Mouse (Mus musculus) midbrain, embryonic 10.5 days (tissue): ENCODE results near the gene Snx21. TPM values are rescaled to one million over a fixed set of nuclear protein-coding genes. Genes with fewer than 3 reads are reported as not detected.

Experiments used
- DNase-seq: peaks from one replicate; pipeline ENCODE4 v3.0.0-alpha.2; 2017; ENCODE audit warnings: low spot score
- H3K27ac ChIP-seq: fragments of 300-500 bp; sonication (generic); replicated peaks from 2 replicates; pipeline ENCODE4 v1.5.1; 2016; ENCODE audit warnings: mild to moderate bottlenecking
- H3K27me3 ChIP-seq: fragments of 300-500 bp; sonication (generic); 2 replicates; pipeline ENCODE4 v1.6.1; 2016; ENCODE audit warnings: low read depth, mild to moderate bottlenecking; ENCODE audit not compliant: poor library complexity, severe bottlenecking
- H3K36me3 ChIP-seq: fragments of 300-500 bp; sonication (generic); 2 replicates; pipeline ENCODE4 v1.6.1; 2016; ENCODE audit warnings: mild to moderate bottlenecking, moderate library complexity
- H3K4me1 ChIP-seq: fragments of 300-500 bp; sonication (generic); 2 replicates; pipeline ENCODE4 v1.6.1; 2016
- H3K4me3 ChIP-seq: fragments of 300-500 bp; sonication (generic); 2 replicates; pipeline ENCODE4 v1.5.1; 2016; ENCODE audit warnings: mild to moderate bottlenecking, moderate library complexity
- H3K9me3 ChIP-seq: fragments of 300-500 bp; sonication (generic); replicated peaks from 2 replicates; pipeline ENCODE4 v1.6.1; 2016; ENCODE audit warnings: mild to moderate bottlenecking
- WGBS: fragments of 180-500 bp; shearing (Covaris S2); methylation state at CpG from one replicate; pipeline ENCODE4 v1.1.7; 2016; 5-methylcytosine and 5-hydroxymethylcytosine counted together
- polyA plus RNA-seq: library from polyadenylated mRNA; unstranded; fragments of >200 nt; fragmentation: Nextera tagmentation; extraction: Ambion mirVana; gene quantifications from 2 replicates; pipeline ENCODE4 v1.2.1, GENCODE M21; 2016

The Snx21 gene
- polyA plus RNA-seq, result 12.0 and 12.3 TPM in 2 replicates

DNA sequence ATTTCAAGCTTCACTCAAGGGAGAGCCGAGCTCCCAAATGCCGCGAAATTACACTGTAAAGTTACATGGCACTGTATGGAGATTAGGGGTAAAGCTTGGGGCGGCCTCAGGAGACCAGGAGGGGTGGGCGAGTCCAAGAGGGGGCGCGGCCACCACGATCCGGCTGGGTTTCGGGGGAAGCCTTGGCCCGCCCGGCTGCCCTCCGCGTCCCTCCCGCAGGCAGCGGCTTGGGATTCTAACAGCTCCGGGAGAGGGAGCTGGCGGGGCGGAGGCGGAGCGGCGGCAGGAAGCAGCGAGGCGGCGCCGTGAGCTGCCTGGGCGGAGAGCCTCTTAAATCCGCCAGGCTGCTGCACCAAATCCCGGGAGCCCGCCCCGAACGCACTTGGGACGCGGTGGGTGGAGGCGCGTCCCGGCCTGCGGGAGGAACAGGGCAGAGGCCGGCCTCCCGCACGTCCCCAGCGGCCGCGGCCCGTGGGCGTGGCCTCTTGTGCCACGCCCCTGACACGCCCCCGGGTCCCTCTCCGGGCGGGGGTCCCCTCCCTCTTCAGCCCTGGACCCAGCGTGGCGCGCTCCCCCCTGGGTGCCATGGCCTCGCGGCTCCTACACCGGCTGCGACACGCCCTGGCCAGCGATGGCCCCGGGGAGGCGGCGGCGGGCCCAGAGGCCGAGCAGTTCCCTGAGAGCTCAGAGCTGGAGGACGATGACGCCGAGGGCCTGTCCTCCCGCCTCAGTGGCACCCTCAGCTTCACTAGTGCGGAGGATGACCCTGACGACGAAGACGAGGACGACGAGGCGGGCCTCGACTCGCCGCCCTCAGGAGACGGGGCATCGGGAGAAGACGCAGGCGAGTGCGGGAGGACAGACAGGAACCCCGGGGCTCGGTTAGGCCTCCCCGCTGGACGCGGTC is at the start of gene Snx21:
TSS of gene Snx21 (plus strand) at position 343 of the 907 bp plus-strand sequence.
- H3K4me3 ChIP-seq, result peak within 1 kb of the TSS; percentile 77
- H3K36me3 ChIP-seq, result peaks cover 20% of the 10 kb centered on the region
- H3K27me3 ChIP-seq, result peaks cover 13% of the 10 kb centered on the region; the same call in 1 of the 2 replicates
- no peaks in the 10 kb centered on the region for H3K9me3 ChIP-seq
- peak within 1 kb of the TSS; percentile 88 for H3K27ac ChIP-seq
- under 1% methylated on average over 89 of the region's 89 CpGs for WGBS
- peaks cover 34% of the 10 kb centered on the region for H3K4me1 ChIP-seq
- DNase-seq, result peak; percentile 87

DNA sequence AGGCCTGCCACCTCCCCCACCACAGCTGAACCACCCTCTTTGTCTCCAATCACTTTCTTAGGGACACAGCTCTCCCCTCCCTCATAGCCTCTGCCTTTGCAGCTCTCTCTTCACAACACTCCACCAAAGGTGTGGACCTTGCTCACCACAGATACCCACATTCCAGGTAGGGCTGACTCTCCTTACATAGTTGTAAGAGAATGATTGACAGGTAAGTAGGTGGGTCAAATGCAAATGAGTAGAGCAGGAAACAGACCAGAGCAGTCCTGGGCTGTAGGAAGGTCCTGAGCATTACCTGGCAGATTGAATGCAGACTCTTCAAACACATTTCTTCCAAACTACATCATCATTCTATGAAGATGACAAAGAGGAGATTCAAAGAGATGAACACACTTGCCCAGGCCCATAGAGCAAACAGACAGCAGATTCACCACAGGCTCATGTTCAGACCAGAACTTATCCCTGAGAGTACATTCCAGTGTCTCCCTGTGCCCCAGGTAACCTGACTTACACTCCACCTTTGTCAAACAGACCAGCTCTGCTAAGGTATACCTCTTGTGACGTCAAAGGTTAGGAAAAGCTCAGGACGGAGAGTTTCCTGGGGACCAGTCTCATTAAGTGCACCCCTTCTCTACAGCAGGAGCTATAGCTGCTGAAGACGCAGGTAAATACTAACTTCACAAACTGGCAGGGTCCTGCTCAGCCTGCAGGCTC is 48.1 kb upstream of the Snx21 start:
- Histone ChIP-seq H3K9me3 (no peaks in the 10 kb centered on the region), H3K27ac (no peak overlapping the region), H3K4me1 (no peaks in the 10 kb centered on the region), H3K4me3 (no peak overlapping the region), H3K27me3 (no peaks in the 10 kb centered on the region), H3K36me3 (no peaks in the 10 kb centered on the region)
- DNase-seq, result no peak
- WGBS, result 77% methylated on average over 3 of the region's 3 CpGs

DNA sequence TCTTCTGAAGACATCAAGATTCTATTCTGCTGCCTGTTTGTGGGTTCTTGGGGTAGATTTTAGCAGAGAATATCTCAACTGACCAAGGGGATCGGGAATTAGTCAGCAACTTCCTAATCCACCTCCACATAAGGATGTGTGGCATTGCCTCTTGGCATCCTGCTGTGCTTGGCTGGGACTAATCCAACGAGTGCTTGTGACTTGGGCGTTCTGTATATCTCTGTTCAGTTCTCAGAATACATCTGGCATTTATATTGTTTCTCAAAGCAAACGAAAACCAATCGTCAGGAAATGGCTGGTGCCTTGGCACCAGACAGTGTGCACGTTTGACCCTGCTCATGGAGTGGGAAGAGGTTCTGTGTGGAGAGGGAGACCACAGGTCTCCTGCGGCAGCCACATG is 45.7 kb upstream of the Snx21 start:
- H3K27me3 ChIP-seq, result peaks cover 4% of the 10 kb centered on the region
- peaks cover 1% of the 10 kb centered on the region for H3K4me1 ChIP-seq
- WGBS, result 59% methylated on average over 7 of the region's 7 CpGs

DNA sequence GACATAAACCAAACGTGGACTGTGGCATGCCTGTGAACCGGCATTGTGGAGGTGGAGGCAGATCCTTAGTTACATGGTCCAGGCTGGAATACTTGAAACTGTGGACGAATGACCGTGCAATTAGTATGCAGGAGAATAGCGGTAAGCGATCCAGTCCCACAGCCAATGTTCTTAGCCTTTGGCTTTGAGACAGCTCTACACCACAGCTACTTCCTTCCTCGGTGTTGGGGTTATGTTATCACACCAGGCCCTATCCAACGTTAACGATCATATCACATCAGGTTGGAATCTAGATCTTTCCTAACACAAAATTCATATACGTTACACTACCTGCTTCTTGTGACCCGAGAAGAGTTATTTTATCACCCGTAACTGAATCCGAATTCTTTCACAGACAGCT is 40.6 kb upstream of the Snx21 start:
- Histone ChIP-seq H3K27ac (no peak overlapping the region), H3K27me3 (peaks cover 4% of the 10 kb centered on the region)
- DNase-seq, result no peak

More for the DNA sequence above, 45.7 kb upstream of the Snx21 start:
- H3K27ac ChIP-seq, result no peak overlapping the region
- no peaks in the 10 kb centered on the region for H3K9me3 ChIP-seq
- no peaks in the 10 kb centered on the region for H3K36me3 ChIP-seq
- no peak for DNase-seq
- no peak overlapping the region for H3K4me3 ChIP-seq

DNA sequence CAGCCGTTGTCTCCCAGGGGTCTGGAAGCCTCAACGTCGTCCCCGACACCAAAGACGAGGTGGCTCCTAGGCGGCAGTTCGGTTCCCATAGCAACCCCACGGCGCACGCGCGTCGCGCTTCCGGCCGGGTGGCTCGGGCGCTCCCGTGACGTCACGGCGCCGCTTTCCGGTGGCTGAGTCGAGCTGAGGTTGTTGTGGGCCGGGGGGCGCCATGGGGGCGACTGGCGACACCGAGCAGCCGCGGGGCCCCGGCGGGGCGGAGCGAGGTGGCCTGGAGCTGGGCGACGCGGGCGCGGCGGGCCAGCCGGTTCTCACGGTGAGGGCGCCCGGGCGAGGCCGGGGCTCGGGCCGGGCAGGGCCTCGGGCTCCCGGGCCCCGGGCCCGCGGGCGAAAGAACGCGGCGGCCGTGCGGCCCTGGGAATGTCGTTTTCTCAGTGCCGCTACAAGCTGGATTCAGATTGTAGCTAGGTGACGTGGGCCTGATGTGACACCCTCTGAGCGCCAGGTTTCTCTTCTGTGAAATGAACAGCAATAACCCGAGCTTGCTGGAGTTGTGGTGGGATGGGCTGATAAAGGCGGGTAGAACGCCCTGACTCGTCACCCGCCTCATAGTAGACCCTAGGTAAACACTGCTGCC is 39.7 kb upstream of the Snx21 start, which contains the start of the genes Wfdc3 and Dnttip1:
TSS of gene Wfdc3 (minus strand) at position 89 of the 637 bp plus-strand sequence.
TSS of gene Dnttip1 (plus strand) at position 141 of the 637 bp plus-strand sequence.
- DNase-seq, result peak; percentile 94
- peaks cover 29% of the 10 kb centered on the region for H3K4me1 ChIP-seq
- H3K27ac ChIP-seq, result peak within 1 kb of the TSS; percentile 93
- H3K9me3 ChIP-seq, result no peaks in the 10 kb centered on the region
- H3K36me3 ChIP-seq, result peaks cover 37% of the 10 kb centered on the region
- H3K27me3 ChIP-seq, result peaks cover 4% of the 10 kb centered on the region
- WGBS, result 1% methylated on average over 70 of the region's 70 CpGs
- peak within 1 kb of the TSS; percentile 92 for H3K4me3 ChIP-seq

More for the DNA sequence above, 40.6 kb upstream of the Snx21 start:
- Histone ChIP-seq H3K4me1 (peaks cover 29% of the 10 kb centered on the region), H3K36me3 (peaks cover 28% of the 10 kb centered on the region), H3K9me3 (no peaks in the 10 kb centered on the region), H3K4me3 (peak overlapping the region; percentile 92)
- 79% methylated on average over 13 of the region's 13 CpGs for WGBS

DNA sequence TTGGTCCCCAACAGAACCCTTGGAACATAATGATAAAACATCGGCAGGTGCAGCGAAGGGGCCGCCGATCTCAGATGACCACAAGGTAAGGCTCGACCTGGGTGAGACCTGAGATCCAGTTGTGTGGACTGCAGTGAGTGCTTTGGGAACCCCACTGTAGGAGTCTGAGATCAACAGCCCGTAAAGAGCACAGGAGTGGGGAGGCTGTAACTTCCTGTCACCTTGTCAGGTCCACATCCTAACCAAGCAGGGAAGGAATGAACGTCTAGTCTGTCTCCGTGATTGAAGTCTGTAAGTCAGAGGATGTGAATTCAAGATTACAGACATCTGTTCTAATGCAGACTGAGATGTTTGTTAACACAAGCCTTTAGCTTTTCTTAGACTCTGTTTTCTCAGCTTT is 38.9 kb upstream of the Snx21 start:
- 63% methylated on average over 8 of the region's 8 CpGs for WGBS
- DNase-seq, result no peak
- Histone ChIP-seq H3K4me3 (peak overlapping the region; percentile 92), H3K27ac (0 out of 2 replicates have a peak overlapping the region, but pooled peaks have one; percentile 93), H3K36me3 (peaks cover 45% of the 10 kb centered on the region), H3K27me3 (peaks cover 4% of the 10 kb centered on the region), H3K9me3 (no peaks in the 10 kb centered on the region), H3K4me1 (peaks cover 29% of the 10 kb centered on the region)

DNA sequence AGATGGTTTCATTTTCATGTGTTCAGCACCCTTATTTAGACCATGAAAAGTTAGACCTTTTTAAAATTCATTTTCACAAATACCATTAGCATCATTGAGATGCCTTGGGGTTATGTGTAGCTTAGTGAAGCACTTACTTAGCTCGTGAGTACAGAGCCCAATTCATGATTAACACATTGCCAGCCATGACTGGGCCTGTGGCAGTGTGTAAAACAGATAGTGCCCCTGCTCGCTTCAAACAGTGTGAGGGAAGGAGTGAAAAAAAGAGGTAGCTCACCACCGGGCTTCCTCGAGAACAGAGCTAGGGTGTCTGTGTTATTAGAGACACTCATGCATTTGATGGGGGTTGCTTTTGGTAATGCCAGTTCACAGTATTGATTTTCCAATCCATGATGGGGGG is 37.4 kb upstream of the Snx21 start:
- no peak for DNase-seq
- peaks cover 4% of the 10 kb centered on the region for H3K27me3 ChIP-seq
- 88% methylated on average over 4 of the region's 4 CpGs for WGBS
- H3K9me3 ChIP-seq, result no peaks in the 10 kb centered on the region
- peaks cover 29% of the 10 kb centered on the region for H3K4me1 ChIP-seq
- no peak overlapping the region for H3K27ac ChIP-seq
- H3K4me3 ChIP-seq, result no peak overlapping the region
- H3K36me3 ChIP-seq, result peaks cover 60% of the 10 kb centered on the region

DNA sequence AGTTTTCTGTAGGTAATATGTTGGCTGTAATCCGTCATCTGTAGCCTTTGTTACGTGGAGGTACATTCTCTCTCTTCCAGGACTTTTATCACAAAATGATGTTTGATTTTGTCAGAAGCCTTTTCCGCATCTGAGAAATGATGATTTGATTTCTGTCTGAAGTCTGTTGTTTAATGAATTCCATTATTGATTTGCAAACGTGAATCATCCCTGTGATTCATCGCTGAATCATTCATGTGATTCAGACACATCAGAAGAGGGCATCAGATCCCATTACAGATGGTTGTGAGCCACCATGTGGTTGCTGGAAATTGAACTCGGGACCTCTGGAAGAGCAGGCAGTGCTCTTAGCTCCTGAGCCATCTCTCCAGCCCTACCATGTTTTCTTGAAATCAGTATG is 36.6 kb upstream of the Snx21 start:
- Histone ChIP-seq H3K36me3 (peaks cover 68% of the 10 kb centered on the region), H3K27me3 (no peaks in the 10 kb centered on the region), H3K27ac (no peak overlapping the region), H3K9me3 (no peaks in the 10 kb centered on the region), H3K4me3 (no peak overlapping the region), H3K4me1 (peaks cover 29% of the 10 kb centered on the region)
- DNase-seq, result no peak
- WGBS, result 89% methylated on average over 6 of the region's 6 CpGs

DNA sequence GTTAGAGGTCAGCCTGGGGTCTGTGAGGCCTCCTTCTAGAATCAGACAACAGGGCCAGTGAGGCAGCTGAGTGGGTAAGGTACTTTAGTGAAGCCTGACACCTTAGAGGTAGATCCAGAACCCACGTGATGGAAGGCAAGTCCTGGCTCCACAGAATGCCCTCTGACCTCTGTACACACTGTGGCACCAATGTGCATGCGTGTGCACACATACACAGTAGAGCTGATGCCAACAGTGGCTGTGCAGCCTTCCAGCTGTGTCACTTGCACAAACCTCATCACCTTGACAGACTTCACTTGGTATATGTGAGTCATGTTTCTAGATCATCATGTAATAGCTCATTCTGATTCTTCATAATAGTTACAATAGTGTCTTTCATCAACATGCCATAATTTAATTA is 33.2 kb upstream of the Snx21 start:
- Histone ChIP-seq H3K36me3 (peaks cover 100% of the 10 kb centered on the region), H3K9me3 (no peaks in the 10 kb centered on the region)

DNA sequence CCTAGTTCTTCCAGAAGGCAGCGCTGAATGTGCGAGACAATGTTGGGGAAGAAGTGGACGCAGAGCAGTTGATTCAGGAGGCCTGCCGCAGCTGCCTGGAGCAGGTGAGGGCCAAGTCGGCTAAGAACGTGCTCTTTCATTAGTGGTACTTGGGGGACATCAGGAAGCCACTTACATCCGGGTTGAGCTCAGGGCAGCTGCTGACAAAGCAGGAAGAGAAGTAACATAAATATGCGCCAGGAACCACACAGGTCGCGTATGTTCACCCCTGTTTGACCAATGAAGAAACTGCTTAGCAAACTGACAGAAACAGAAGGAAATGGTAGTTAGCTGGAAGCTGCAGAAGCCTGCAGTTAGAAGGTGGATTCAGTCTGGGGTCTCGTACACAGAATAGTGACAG is 31.5 kb upstream of the Snx21 start:
- DNase-seq, result no peak
- H3K27ac ChIP-seq, result no peak overlapping the region
- H3K4me3 ChIP-seq, result no peak overlapping the region
- no peaks in the 10 kb centered on the region for H3K4me1 ChIP-seq
- H3K27me3 ChIP-seq, result no peaks in the 10 kb centered on the region
- 93% methylated on average over 11 of the region's 11 CpGs for WGBS
- peaks cover 100% of the 10 kb centered on the region for H3K36me3 ChIP-seq
- H3K9me3 ChIP-seq, result no peaks in the 10 kb centered on the region

More for the DNA sequence above, 33.2 kb upstream of the Snx21 start:
- DNase-seq, result no peak
- Histone ChIP-seq H3K4me1 (peaks cover 8% of the 10 kb centered on the region), H3K27ac (no peak overlapping the region), H3K4me3 (no peak overlapping the region), H3K27me3 (no peaks in the 10 kb centered on the region)
- 94% methylated on average over 2 of the region's 2 CpGs for WGBS

DNA sequence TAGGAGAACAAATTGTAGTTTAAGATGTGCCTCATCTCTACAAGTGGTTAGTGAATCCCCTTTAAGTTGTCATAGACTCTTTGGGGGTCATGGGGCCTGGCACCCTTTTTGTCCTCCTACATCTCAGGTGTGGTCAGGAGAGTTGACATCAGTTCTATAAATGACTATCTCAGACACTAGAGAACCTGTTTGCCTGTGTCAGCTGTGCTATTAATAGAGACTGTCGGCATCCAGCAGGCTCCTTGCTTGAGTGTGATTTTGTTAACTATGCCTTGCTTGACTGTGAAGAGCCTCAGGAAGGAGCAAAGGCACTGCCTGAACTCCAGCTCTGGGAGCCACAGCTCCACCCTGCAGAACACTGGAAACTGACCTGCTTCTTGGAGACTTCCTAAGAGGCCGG is 30.8 kb upstream of the Snx21 start:
- Histone ChIP-seq H3K36me3 (peaks cover 100% of the 10 kb centered on the region), H3K27me3 (no peaks in the 10 kb centered on the region), H3K27ac (no peak overlapping the region), H3K4me3 (no peak overlapping the region), H3K4me1 (no peaks in the 10 kb centered on the region), H3K9me3 (no peaks in the 10 kb centered on the region)
- DNase-seq, result no peak
- WGBS, result 97% methylated on average over 2 of the region's 2 CpGs

DNA sequence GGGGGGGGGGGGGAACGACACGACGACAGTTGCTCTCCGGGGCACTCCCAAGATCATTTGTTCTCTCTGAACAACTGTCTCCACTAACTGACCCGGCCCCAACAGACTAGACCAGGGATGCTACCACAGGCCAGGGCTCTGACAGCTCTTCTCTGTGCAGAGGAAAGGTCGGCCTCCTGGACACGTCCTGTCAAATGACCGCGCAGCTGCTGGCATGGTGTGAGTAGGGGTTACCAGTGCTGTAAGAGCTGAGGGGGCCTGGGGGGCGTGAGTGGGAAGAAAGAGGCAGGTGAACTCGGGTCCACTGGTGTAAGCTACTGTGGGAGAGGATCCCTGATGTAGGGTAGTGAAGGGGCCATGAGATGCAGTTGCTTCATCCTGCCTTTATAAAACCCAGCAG is 27.8 kb upstream of the Snx21 start:
- WGBS, result 96% methylated on average over 8 of the region's 11 CpGs
- Histone ChIP-seq H3K36me3 (peaks cover 100% of the 10 kb centered on the region), H3K9me3 (no peaks in the 10 kb centered on the region), H3K27me3 (no peaks in the 10 kb centered on the region), H3K27ac (no peak overlapping the region), H3K4me1 (no peaks in the 10 kb centered on the region), H3K4me3 (no peak overlapping the region)
- DNase-seq, result no peak
